Mouse (Mus musculus) limb, embryonic 11.5 days (tissue): Measurements from ENCODE around the gene Ankrd13b. TPM values are rescaled to one million over a fixed set of nuclear protein-coding genes. Genes with fewer than 3 reads are reported as not detected.

Source experiments
- ATAC-seq: fragments of 200-750 bp; cut with Nextera tagmentation; 2 replicates; pipeline ENCODE4 v1.8.0; 2017; ENCODE audit warnings: low read depth; ENCODE audit not compliant: insufficient number of reproducible peaks, low FRiP score, low TSS enrichment
- DNase-seq: peaks from one replicate; pipeline ENCODE4 v3.0.0-alpha.2; 2015; ENCODE audit warnings: low spot score
- H3K27ac ChIP-seq: fragments of 300-500 bp; sonication (generic); replicated peaks from 2 replicates; pipeline ENCODE4 v1.5.1; 2014; ENCODE audit warnings: low read depth, mild to moderate bottlenecking, low read length
- H3K27me3 ChIP-seq: fragments of 300-500 bp; sonication (generic); 2 replicates; pipeline ENCODE4 v1.6.1; 2014; ENCODE audit warnings: mild to moderate bottlenecking, low read length, mixed read lengths; ENCODE audit not compliant: control insufficient read depth, insufficient read depth
- H3K36me3 ChIP-seq: fragments of 300-500 bp; sonication (generic); 2 replicates; pipeline ENCODE4 v1.6.1; 2014; ENCODE audit warnings: mild to moderate bottlenecking, low read length, moderate library complexity, mixed read lengths; ENCODE audit not compliant: control insufficient read depth, insufficient read depth
- H3K4me1 ChIP-seq: fragments of 300-500 bp; sonication (generic); 2 replicates; pipeline ENCODE4 v1.6.1; 2014; ENCODE audit warnings: low read length, mixed read lengths; ENCODE audit not compliant: control insufficient read depth, insufficient read depth
- H3K4me2 ChIP-seq: fragments of 300-500 bp; sonication (generic); 2 replicates; pipeline ENCODE4 v1.6.1; 2014; ENCODE audit warnings: low read depth, mild to moderate bottlenecking, moderate library complexity; ENCODE audit not compliant: severe bottlenecking
- H3K4me3 ChIP-seq: fragments of 300-500 bp; sonication (generic); 2 replicates; pipeline ENCODE4 v1.5.1; 2014; ENCODE audit warnings: low read depth, low read length
- H3K9ac ChIP-seq: fragments of 300-500 bp; sonication (generic); 2 replicates; pipeline ENCODE4 v1.6.1; 2014; ENCODE audit warnings: mild to moderate bottlenecking, low read length
- H3K9me3 ChIP-seq: fragments of 300-500 bp; sonication (generic); 2 replicates; pipeline ENCODE4 v1.6.1; 2016; ENCODE audit warnings: low read length; ENCODE audit not compliant: control insufficient read depth
- WGBS: fragments of 180-500 bp; shearing (Covaris S2); extraction: QIAGEN DNeasy Blood & Tissue Kit; methylation state at CpG from one replicate; pipeline ENCODE4 v1.1.7; 2014; 5-methylcytosine and 5-hydroxymethylcytosine counted together
- polyA plus RNA-seq: library from polyadenylated mRNA; unstranded; fragments of >200 nt; fragmentation: Nextera tagmentation; extraction: Ambion mirVana; gene quantifications from 2 replicates; pipeline ENCODE4 v1.2.1, GENCODE M21; 2014

The Ankrd13b gene
- polyA plus RNA-seq, 1 experiment from 2014 or later = 12.8 TPM

GRCm38 (mm10) chr11:77518051-77518798 is 28.7 kb upstream of the Ankrd13b start:
- H3K9ac ChIP-seq = no peak overlapping the region
- H3K36me3 ChIP-seq = no peaks in the 10 kb centered on the region
- 78% methylated on average over 27 of the region's 27 CpGs for WGBS
- H3K27ac ChIP-seq = no peak overlapping the region
- ATAC-seq (no peak), DNase-seq (no peak)
- peaks cover 19% of the 10 kb centered on the region for H3K27me3 ChIP-seq
- no peak overlapping the region for H3K4me2 ChIP-seq
- no peaks in the 10 kb centered on the region; the same call in 1 of the 2 replicates for H3K9me3 ChIP-seq
- no peak overlapping the region for H3K4me3 ChIP-seq
- H3K4me1 ChIP-seq = peaks cover 17% of the 10 kb centered on the region

- no peak overlapping the region for H3K9ac ChIP-seq
- DNase-seq = no peak
- H3K4me3 ChIP-seq = no peak overlapping the region
- ATAC-seq = no peak
- 55% methylated on average over 5 of the region's 5 CpGs for WGBS
- no peaks in the 10 kb centered on the region; the same call in 1 of the 2 replicates for H3K9me3 ChIP-seq
- H3K27ac ChIP-seq = no peak overlapping the region
- H3K4me2 ChIP-seq = no peak overlapping the region
- H3K36me3 ChIP-seq = no peaks in the 10 kb centered on the region
- H3K4me1 ChIP-seq = peaks cover 22% of the 10 kb centered on the region
- peaks cover 19% of the 10 kb centered on the region for H3K27me3 ChIP-seq
Measured at GRCm38 (mm10) chr11:77516553-77517425, 27.3 kb upstream of the Ankrd13b start.

- Histone ChIP-seq H3K4me1 (peaks cover 22% of the 10 kb centered on the region), H3K36me3 (no peaks in the 10 kb centered on the region), H3K4me2 (peak within 1 kb of the TSS; percentile 92), H3K9ac (peak within 1 kb of the TSS; percentile 53; the same call in 1 of the 2 replicates), H3K27ac (no peak within 1 kb of the TSS), H3K9me3 (no peaks in the 10 kb centered on the region; the same call in 1 of the 2 replicates), H3K4me3 (peak within 1 kb of the TSS; percentile 45), H3K27me3 (peaks cover 19% of the 10 kb centered on the region)
- ATAC-seq = no peak
- DNase-seq = peak; percentile 46
- 6% methylated on average over 39 of the region's 39 CpGs for WGBS
Measured at GRCm38 (mm10) chr11:77515637-77516552, 26.4 kb upstream of the Ankrd13b start, which contains the start of gene Trp53i13. Trp53i13 (minus strand) TSS chr11:77515980.

GRCm38 (mm10) chr11:77514832-77515636 is 25.6 kb upstream of the Ankrd13b start, which contains the start of gene Abhd15:
Abhd15 (plus strand) TSS chr11:77515121.
- Histone ChIP-seq H3K9me3 (no peaks in the 10 kb centered on the region; the same call in 1 of the 2 replicates), H3K4me2 (peak within 1 kb of the TSS; percentile 92), H3K27ac (no peak within 1 kb of the TSS), H3K4me1 (peaks cover 22% of the 10 kb centered on the region), H3K27me3 (peaks cover 19% of the 10 kb centered on the region), H3K9ac (peak within 1 kb of the TSS; percentile 53; the same call in 1 of the 2 replicates), H3K36me3 (no peaks in the 10 kb centered on the region), H3K4me3 (peak within 1 kb of the TSS; percentile 45)
- under 1% methylated on average over 69 of the region's 72 CpGs for WGBS
- DNase-seq = peak; percentile 80
- ATAC-seq = 0 out of 2 replicates have a peak, but pooled peaks have one; percentile 12

GRCm38 (mm10) chr11:77514281-77514831 is 24.9 kb upstream of the Ankrd13b start:
- Histone ChIP-seq H3K36me3 (no peaks in the 10 kb centered on the region), H3K4me3 (peak overlapping the region; percentile 45), H3K27me3 (peaks cover 19% of the 10 kb centered on the region), H3K4me2 (peak overlapping the region; percentile 92), H3K9me3 (no peaks in the 10 kb centered on the region; the same call in 1 of the 2 replicates), H3K4me1 (peaks cover 22% of the 10 kb centered on the region), H3K27ac (no peak overlapping the region), H3K9ac (no peak overlapping the region; the same call in 1 of the 2 replicates)
- WGBS = 4% methylated on average over 19 of the region's 19 CpGs
- no peak for ATAC-seq
- no peak for DNase-seq

- Histone ChIP-seq H3K4me3 (peak overlapping the region; percentile 40), H3K9ac (0 out of 2 replicates have a peak overlapping the region, but pooled peaks have one; percentile 45), H3K36me3 (no peaks in the 10 kb centered on the region), H3K27me3 (peaks cover 19% of the 10 kb centered on the region), H3K9me3 (no peaks in the 10 kb centered on the region; the same call in 1 of the 2 replicates), H3K27ac (no peak overlapping the region), H3K4me1 (peaks cover 22% of the 10 kb centered on the region), H3K4me2 (peak overlapping the region; percentile 92)
- ATAC-seq (no peak), DNase-seq (no peak)
- WGBS = 6% methylated on average over 10 of the region's 10 CpGs
Measured at GRCm38 (mm10) chr11:77513811-77514170, 24.3 kb upstream of the Ankrd13b start.
